Mouse (Mus musculus) hindbrain, postnatal 0 days (tissue): Measurements from ENCODE around the gene Ap1b1. TPM values are rescaled to one million over a fixed set of nuclear protein-coding genes. Genes with fewer than 3 reads are reported as not detected.

Source experiments
- ATAC-seq: fragments of 200-750 bp; cut with Nextera tagmentation; 2 replicates; pipeline ENCODE4 v1.8.0; 2017; ENCODE audit warnings: mild to moderate bottlenecking, moderate TSS enrichment, moderate library complexity
- DNase-seq: peaks from one replicate; pipeline ENCODE4 v3.0.0-alpha.2; 2015; ENCODE audit warnings: low spot score
- H3K27ac ChIP-seq: fragments of 300-500 bp; sonication (generic); 2 replicates; pipeline ENCODE4 v1.5.1; 2014; ENCODE audit warnings: mild to moderate bottlenecking
- H3K27me3 ChIP-seq: fragments of 300-500 bp; sonication (generic); 2 replicates; pipeline ENCODE4 v1.6.1; 2014; ENCODE audit warnings: low read length, mixed read lengths; ENCODE audit not compliant: insufficient read depth
- H3K36me3 ChIP-seq: fragments of 300-500 bp; sonication (generic); 2 replicates; pipeline ENCODE4 v1.6.1; 2014; ENCODE audit warnings: low read length, mixed read lengths; ENCODE audit not compliant: insufficient read depth
- H3K4me1 ChIP-seq: fragments of 300-500 bp; sonication (generic); 2 replicates; pipeline ENCODE4 v1.6.1; 2014; ENCODE audit warnings: antibody characterized with exemption, low read length, mixed read lengths; ENCODE audit not compliant: insufficient read depth
- H3K4me2 ChIP-seq: fragments of 300-500 bp; sonication (generic); 2 replicates; pipeline ENCODE4 v1.6.1; 2014; ENCODE audit warnings: low read depth, mild to moderate bottlenecking, low read length, moderate library complexity, mixed read lengths
- H3K4me3 ChIP-seq: fragments of 300-500 bp; sonication (generic); 2 replicates; pipeline ENCODE4 v1.5.1; 2014; ENCODE audit warnings: low read length
- H3K9ac ChIP-seq: fragments of 300-500 bp; sonication (generic); replicated peaks from 2 replicates; pipeline ENCODE4 v1.6.1; 2014; ENCODE audit warnings: mild to moderate bottlenecking, low read length, moderate library complexity, mixed read lengths
- H3K9me3 ChIP-seq: fragments of 300-500 bp; sonication (generic); 2 replicates; pipeline ENCODE4 v1.6.1; 2016; ENCODE audit warnings: low read length, mixed read lengths
- CTCF ChIP-seq: IDR thresholded peaks from 2 replicates; pipeline ENCODE4 v1.5.1; 2016; ENCODE audit warnings: antibody characterized with exemption, control low read depth, low read depth
- WGBS: fragments of 180-500 bp; shearing (Covaris S2); extraction: QIAGEN DNeasy Blood & Tissue Kit; methylation state at CpG from one replicate; pipeline ENCODE4 v1.1.7; 2014; 5-methylcytosine and 5-hydroxymethylcytosine counted together
- polyA plus RNA-seq: library from polyadenylated mRNA; unstranded; fragments of >200 nt; fragmentation: Nextera tagmentation; extraction: Ambion mirVana; gene quantifications from 2 replicates; pipeline ENCODE4 v1.2.1, GENCODE M21; 2015
- total RNA-seq: library from RNA; depleted of rRNA; stranded (reverse); fragments of >200 nt; gene quantifications from 2 replicates; pipeline ENCODE4 v1.2.3, GENCODE M21; 2014

Gene Ap1b1
- total and polyA plus RNA-seq, 2 experiments from 2014 or later, result 89.1 to 141 TPM

GRCm38 (mm10) chr11:4949256-4950044, 37.2 kb upstream of the Ap1b1 start:
- ATAC-seq (no peak), DNase-seq (peak; percentile 39)
- WGBS, result 5% methylated on average over 23 of the region's 23 CpGs
- H3K4me1 ChIP-seq, result peaks cover 8% of the 10 kb centered on the region; the same call in 1 of the 2 replicates
- peak overlapping the region; percentile 67 for H3K4me3 ChIP-seq
- H3K4me2 ChIP-seq, result peak overlapping the region; percentile 67
- no peak overlapping the region for H3K27ac ChIP-seq
- no peaks in the 10 kb centered on the region for H3K9me3 ChIP-seq
- H3K9ac ChIP-seq, result peak overlapping the region; percentile 45; the same call in 1 of the 2 replicates
- H3K36me3 ChIP-seq, result no peaks in the 10 kb centered on the region
- peaks cover 24% of the 10 kb centered on the region; the same call in 1 of the 2 replicates for H3K27me3 ChIP-seq
- TF ChIP-seq CTCF, result no peak

- H3K9me3 ChIP-seq, result no peaks in the 10 kb centered on the region
- TF ChIP-seq CTCF, result no peak
- H3K36me3 ChIP-seq, result no peaks in the 10 kb centered on the region
- no peak overlapping the region for H3K4me3 ChIP-seq
- H3K27me3 ChIP-seq, result peaks cover 8% of the 10 kb centered on the region; the same call in 1 of the 2 replicates
- ATAC-seq, result no peak
- no peak overlapping the region for H3K4me2 ChIP-seq
- H3K4me1 ChIP-seq, result 0 out of 2 replicates have a peak, but pooled peaks cover 3% of the 10 kb centered on the region
- 4% methylated on average over 6 of the region's 6 CpGs for WGBS
- no peak for DNase-seq
- H3K27ac ChIP-seq, result no peak overlapping the region
- no peak overlapping the region for H3K9ac ChIP-seq
These were observed 33.2 kb upstream of the Ap1b1 start for GRCm38 (mm10) chr11:4953401-4953800.

GRCm38 (mm10) chr11:4953918-4954317, 32.7 kb upstream of the Ap1b1 start:
- Histone ChIP-seq H3K4me2 (no peak overlapping the region), H3K27ac (no peak overlapping the region), H3K27me3 (peaks cover 3% of the 10 kb centered on the region; the same call in 1 of the 2 replicates), H3K4me1 (0 out of 2 replicates have a peak, but pooled peaks cover under 1% of the 10 kb centered on the region), H3K9ac (no peak overlapping the region), H3K9me3 (no peaks in the 10 kb centered on the region), H3K36me3 (no peaks in the 10 kb centered on the region), H3K4me3 (no peak overlapping the region)
- ATAC-seq (no peak), DNase-seq (no peak)
- 7% methylated on average over 8 of the region's 8 CpGs for WGBS
- TF ChIP-seq CTCF, result no peak

GRCm38 (mm10) chr11:4963099-4963808, 23.4 kb upstream of the Ap1b1 start:
- H3K9me3 ChIP-seq, result no peaks in the 10 kb centered on the region
- DNase-seq (no peak), ATAC-seq (no peak)
- no peak overlapping the region for H3K4me3 ChIP-seq
- H3K27ac ChIP-seq, result no peak overlapping the region
- no peaks in the 10 kb centered on the region for H3K4me1 ChIP-seq
- H3K27me3 ChIP-seq, result no peaks in the 10 kb centered on the region
- H3K9ac ChIP-seq, result no peak overlapping the region
- no peak overlapping the region for H3K4me2 ChIP-seq
- WGBS, result 50% methylated on average over 6 of the region's 6 CpGs
- no peak for TF ChIP-seq CTCF
- no peaks in the 10 kb centered on the region for H3K36me3 ChIP-seq

GRCm38 (mm10) chr11:4966325-4966724, 20.3 kb upstream of the Ap1b1 start:
- whole genome bisulfite sequencing, result 68% methylated on average over 2 of the region's 2 CpGs
- Histone ChIP-seq H3K4me2 (no peak overlapping the region), H3K9me3 (no peaks in the 10 kb centered on the region), H3K4me1 (no peaks in the 10 kb centered on the region), H3K27ac (no peak overlapping the region), H3K27me3 (no peaks in the 10 kb centered on the region), H3K36me3 (no peaks in the 10 kb centered on the region), H3K4me3 (no peak overlapping the region), H3K9ac (no peak overlapping the region)
- no peak for TF ChIP-seq CTCF
- DNase-seq (no peak), ATAC-seq (no peak)

GRCm38 (mm10) chr11:4966888-4967287, 19.7 kb upstream of the Ap1b1 start:
- H3K4me3 ChIP-seq, result no peak overlapping the region
- H3K27me3 ChIP-seq, result no peaks in the 10 kb centered on the region
- DNase-seq, result no peak
- H3K9me3 ChIP-seq, result no peaks in the 10 kb centered on the region
- ATAC-seq, result no peak
- H3K36me3 ChIP-seq, result no peaks in the 10 kb centered on the region
- H3K9ac ChIP-seq, result no peak overlapping the region
- H3K4me2 ChIP-seq, result no peak overlapping the region
- H3K4me1 ChIP-seq, result no peaks in the 10 kb centered on the region
- WGBS, result 63% methylated on average over 5 of the region's 5 CpGs
- H3K27ac ChIP-seq, result no peak overlapping the region
- TF ChIP-seq CTCF, result no peak

GRCm38 (mm10) chr11:4967549-4967948, 19.1 kb upstream of the Ap1b1 start:
- Histone ChIP-seq H3K4me1 (no peaks in the 10 kb centered on the region), H3K4me2 (no peak overlapping the region), H3K27ac (no peak overlapping the region), H3K36me3 (no peaks in the 10 kb centered on the region), H3K27me3 (no peaks in the 10 kb centered on the region), H3K4me3 (no peak overlapping the region), H3K9me3 (no peaks in the 10 kb centered on the region), H3K9ac (no peak overlapping the region)
- TF ChIP-seq CTCF, result no peak
- ATAC-seq, result no peak
- DNase-seq, result no peak
- 70% methylated on average over 2 of the region's 2 CpGs for WGBS
